Mouse (Mus musculus) myocyte (in vitro differentiated cells): ENCODE measurements around the gene Dpep1.

Experiments
- E2F4 ChIP-seq: IDR thresholded peaks from one replicate; pipeline ENCODE4 v1.6.1; 2011; ENCODE audit warnings: mild to moderate bottlenecking, control low read depth, moderate library complexity; ENCODE audit not compliant: insufficient read depth
- POLR2A ChIP-seq: IDR thresholded peaks from one replicate; pipeline ENCODE4 v1.6.1; 2011; ENCODE audit warnings: low read depth, mild to moderate bottlenecking, control low read depth, moderate library complexity; ENCODE audit not compliant: insufficient read length

DNA sequence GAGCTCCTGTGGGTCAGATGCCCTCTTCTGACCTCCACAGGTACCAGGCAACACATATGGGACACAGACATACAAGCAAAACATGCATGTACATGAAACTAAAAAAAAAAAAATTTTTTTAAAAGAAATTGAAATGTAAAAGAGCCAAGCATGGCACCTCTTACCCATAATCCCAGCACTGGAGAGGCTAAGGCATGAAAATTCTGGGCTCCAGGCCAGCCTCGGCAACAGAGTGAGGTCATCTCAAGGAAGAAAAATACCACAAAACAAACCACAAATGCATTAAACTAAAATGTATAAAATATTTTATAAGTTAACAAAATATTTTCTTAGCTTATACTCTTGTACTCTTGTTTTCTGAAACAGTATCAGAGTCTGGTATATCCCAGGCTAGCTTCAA lies 34.9 kb downstream of the Dpep1 start:
- TF ChIP-seq POLR2A, result no peak
- TF ChIP-seq E2F4, result no peak
